Comparison of ENCODE assay signal across 8 mouse cellular contexts in genomic region chr9:21435777-21436635, GRCm38 (mm10). TPM values are rescaled to one million over a fixed set of nuclear protein-coding genes. Genes with fewer than 3 reads are reported as not detected.
DNase-seq lines count a peak whose midpoint lies in the region; ATAC-seq and TF ChIP-seq lines count a peak whose summit lies in the region.

No protein-coding gene starts in this region.

- no peaks in the 10 kb centered on the region for H3K27me3 ChIP-seq in testis, adult 2 months (ENCODE audit: control insufficient read depth, insufficient read depth, low read length)
- no peaks in the 10 kb centered on the region for H3K27me3 ChIP-seq in megakaryocyte, embryonic 14.5 days (replicated peaks)
- no peaks in the 10 kb centered on the region for H3K27me3 ChIP-seq in midbrain, embryonic 11.5 days (ENCODE audit: control insufficient read depth, insufficient read depth, low read length)
- no peaks in the 10 kb centered on the region for H3K27me3 ChIP-seq in forebrain, postnatal 0 days (ENCODE audit: insufficient read depth, low read length)
- no peaks in the 10 kb centered on the region for H3K27me3 ChIP-seq in midbrain, embryonic 14.5 days (ENCODE audit: control insufficient read depth, insufficient read depth, low read length)

- H3K27ac ChIP-seq in testis, adult 2 months (ENCODE audit: control insufficient read depth, insufficient read depth, low read depth, low read length) = peak overlapping the region; percentile 7
- H3K27ac ChIP-seq in midbrain, embryonic 11.5 days (ENCODE audit: low read depth, low read length) = no peak overlapping the region
- H3K27ac ChIP-seq in forebrain, postnatal 0 days (ENCODE audit: low read depth, low read length) = no peak overlapping the region
- H3K27ac ChIP-seq in midbrain, embryonic 14.5 days (replicated peaks; ENCODE audit: low read depth, low read length) = no peak overlapping the region

- H3K36me3 ChIP-seq in testis, adult 2 months (ENCODE audit: control insufficient read depth, insufficient read depth, low read length) = no peaks in the 10 kb centered on the region
- H3K36me3 ChIP-seq in megakaryocyte, embryonic 14.5 days (replicated peaks; ENCODE audit: low read length) = peaks cover 79% of the 10 kb centered on the region
- no peaks in the 10 kb centered on the region for H3K36me3 ChIP-seq in midbrain, embryonic 11.5 days (ENCODE audit: control insufficient read depth, insufficient read depth, low read length)
- H3K36me3 ChIP-seq in forebrain, postnatal 0 days (ENCODE audit: insufficient read depth) = no peaks in the 10 kb centered on the region
- H3K36me3 ChIP-seq in midbrain, embryonic 14.5 days (ENCODE audit: control insufficient read depth, insufficient read depth, low read length) = 0 out of 2 replicates have a peak, but pooled peaks cover 2% of the 10 kb centered on the region

- peaks cover 13% of the 10 kb centered on the region for H3K4me1 ChIP-seq in testis, adult 2 months (ENCODE audit: control insufficient read depth, insufficient read depth, low read length)
- H3K4me1 ChIP-seq in megakaryocyte, embryonic 14.5 days = peaks cover 97% of the 10 kb centered on the region
- no peaks in the 10 kb centered on the region for H3K4me1 ChIP-seq in midbrain, embryonic 11.5 days (ENCODE audit: control insufficient read depth, insufficient read depth, low read length)
- H3K4me1 ChIP-seq in forebrain, postnatal 0 days (ENCODE audit: insufficient read depth) = no peaks in the 10 kb centered on the region
- no peaks in the 10 kb centered on the region for H3K4me1 ChIP-seq in midbrain, embryonic 14.5 days (ENCODE audit: control insufficient read depth, insufficient read depth, low read length)

- no peaks in the 10 kb centered on the region for H3K9me3 ChIP-seq in megakaryocyte, embryonic 14.5 days
- H3K9me3 ChIP-seq in midbrain, embryonic 11.5 days (ENCODE audit: control insufficient read depth, low read length) = no peaks in the 10 kb centered on the region
- no peaks in the 10 kb centered on the region for H3K9me3 ChIP-seq in forebrain, postnatal 0 days (ENCODE audit: low read length)
- no peaks in the 10 kb centered on the region for H3K9me3 ChIP-seq in midbrain, embryonic 14.5 days (ENCODE audit: control insufficient read depth, low read length)

- WGBS in midbrain, embryonic 11.5 days = 90% methylated on average over 7 of the region's 7 CpGs
- 91% methylated on average over 7 of the region's 7 CpGs for WGBS in forebrain, postnatal 0 days
- WGBS in midbrain, embryonic 14.5 days = 95% methylated on average over 7 of the region's 7 CpGs

- no peak overlapping the region for H3K4me3 ChIP-seq in testis, adult 2 months (ENCODE audit: control insufficient read depth, low read depth, low read length)
- H3K4me3 ChIP-seq in megakaryocyte, embryonic 14.5 days (replicated peaks) = peak overlapping the region; percentile 83
- H3K4me3 ChIP-seq in midbrain, embryonic 11.5 days (ENCODE audit: low read depth, low read length) = no peak overlapping the region
- H3K4me3 ChIP-seq in forebrain, postnatal 0 days (ENCODE audit: low read depth, low read length) = no peak overlapping the region
- H3K4me3 ChIP-seq in midbrain, embryonic 14.5 days (replicated peaks; ENCODE audit: low read depth, low read length) = no peak overlapping the region

- DNase-seq in adrenal gland, adult 2 months = peak; percentile 62
- DNase-seq in adrenal gland, adult 18-20 months (ENCODE audit: low spot score in 2 of 2) = no peak
- no peak for DNase-seq in testis, postnatal 10 days (ENCODE audit: low spot score)
- no peak for DNase-seq in midbrain, embryonic 11.5 days (ENCODE audit: low spot score, missing footprints)
- DNase-seq in forebrain, postnatal 0 days = no peak
- DNase-seq in midbrain, embryonic 14.5 days = no peak

- H3K4me2 ChIP-seq in midbrain, embryonic 11.5 days = no peak overlapping the region
- no peak overlapping the region for H3K4me2 ChIP-seq in forebrain, postnatal 0 days (ENCODE audit: low read depth)
- no peak overlapping the region for H3K4me2 ChIP-seq in midbrain, embryonic 14.5 days (ENCODE audit: low read length)

- TF ChIP-seq POLR2A in testis, adult 2 months (IDR thresholded peaks at IDR 0.05; ENCODE audit: control insufficient read depth, low read depth, low read length) = no peak

- TF ChIP-seq CTCF in testis, adult 2 months (IDR thresholded peaks at IDR 0.05; ENCODE audit: control insufficient read depth, insufficient read depth, insufficient replicate concordance, low read depth, low read length) = no peak
- TF ChIP-seq CTCF in forebrain, postnatal 0 days (IDR thresholded peaks at IDR 0.05; ENCODE audit: low read depth) = no peak

- H3K9ac ChIP-seq in midbrain, embryonic 11.5 days (ENCODE audit: low read length) = no peak overlapping the region
- H3K9ac ChIP-seq in forebrain, postnatal 0 days = no peak overlapping the region
- H3K9ac ChIP-seq in midbrain, embryonic 14.5 days (replicated peaks; ENCODE audit: low read length) = no peak overlapping the region

- no peak for ATAC-seq in midbrain, embryonic 11.5 days (ENCODE audit: low FRiP score)
- no peak for ATAC-seq in forebrain, postnatal 0 days
- no peak for ATAC-seq in midbrain, embryonic 14.5 days (ENCODE audit: low FRiP score, low TSS enrichment)

RNA-seq across cellular contexts. Expression of gene Dnm2, which starts 11.3 kb away (rescaled TPM):
- 100 to 1,000 TPM in 1 of 2 experiments, 10 to 100 TPM in 1; 99.0 to 134 TPM for total RNA-seq in adrenal gland, adult 2 months (2021)
- polyA plus RNA-seq in adrenal gland, adult 2 months (2012; rRNA removed) = 328 and 381 TPM in 2 replicates
- 100 to 1,000 TPM in 1 of 2 experiments, 10 to 100 TPM in 1; 88.5 to 112 TPM for total RNA-seq in adrenal gland, adult 18-20 months (2021)
- polyA plus RNA-seq in testis, adult 2 months (2012; rRNA removed) = 158 and 183 TPM in 2 replicates
- 714 and 929 TPM in 2 replicates for polyA plus RNA-seq in megakaryocyte, embryonic 14.5 days (2012; ENCODE audit: insufficient read depth, low replicate concordance)
- 55.0 and 60.6 TPM in 2 replicates for polyA plus RNA-seq in midbrain, embryonic 11.5 days (2014; fragmentation: Nextera tagmentation; extraction: Ambion mirVana)
- total RNA-seq in forebrain, postnatal 0 days (2014; rRNA removed) = 65.6 and 68.5 TPM in 2 replicates
- polyA plus RNA-seq in forebrain, postnatal 0 days (2015; fragmentation: Nextera tagmentation; extraction: Ambion mirVana) = 56.0 and 64.0 TPM in 2 replicates
- polyA plus RNA-seq in midbrain, embryonic 14.5 days (2014; fragmentation: Nextera tagmentation; extraction: Ambion mirVana) = 54.5 and 56.7 TPM in 2 replicates

RNA-seq across cellular contexts. Expression of gene Qtrt1, which starts 24.4 kb away (rescaled TPM):
- 10 to 100 TPM; 13.1 to 15.9 TPM for total RNA-seq in adrenal gland, adult 2 months (2021)
- 23.4 and 28.6 TPM in 2 replicates for polyA plus RNA-seq in adrenal gland, adult 2 months (2012; rRNA removed)
- 10 to 100 TPM; 15.6 to 18.5 TPM for total RNA-seq in adrenal gland, adult 18-20 months (2021)
- polyA plus RNA-seq in testis, adult 2 months (2012; rRNA removed) = 19.6 and 23.2 TPM in 2 replicates
- 20.1 and 20.7 TPM in 2 replicates for polyA plus RNA-seq in megakaryocyte, embryonic 14.5 days (2012; ENCODE audit: insufficient read depth, low replicate concordance)
- 46.2 and 46.8 TPM in 2 replicates for polyA plus RNA-seq in midbrain, embryonic 11.5 days (2014; fragmentation: Nextera tagmentation; extraction: Ambion mirVana)
- 37.7 and 51.7 TPM in 2 replicates for total RNA-seq in forebrain, postnatal 0 days (2014; rRNA removed)
- 34.8 and 43.9 TPM in 2 replicates for polyA plus RNA-seq in forebrain, postnatal 0 days (2015; fragmentation: Nextera tagmentation; extraction: Ambion mirVana)
- polyA plus RNA-seq in midbrain, embryonic 14.5 days (2014; fragmentation: Nextera tagmentation; extraction: Ambion mirVana) = 48.1 and 54.3 TPM in 2 replicates
